In the genomic region with DNA sequence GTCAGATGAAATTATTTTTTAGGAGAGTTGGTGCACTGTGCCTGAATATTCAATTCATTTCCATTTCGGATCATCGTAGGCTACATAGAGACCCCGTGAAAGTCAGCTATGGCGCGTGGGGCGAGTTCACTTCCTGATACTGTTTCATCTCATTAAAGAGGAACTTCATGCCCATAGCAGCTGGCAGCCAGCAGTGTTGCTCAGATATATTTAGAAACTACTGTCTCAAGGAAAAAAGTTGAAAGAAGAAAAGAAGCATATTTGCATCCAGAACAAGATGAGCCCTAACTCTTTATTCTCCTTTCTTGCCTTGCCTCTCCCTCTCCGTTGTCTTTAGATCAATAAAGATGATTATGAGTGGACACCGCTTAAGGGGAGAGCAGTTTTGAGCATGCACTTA, we compare ENCODE assay signal across 24 mouse cellular contexts.
DNase-seq lines count a peak whose midpoint lies in the region; ATAC-seq and TF ChIP-seq lines count a peak whose summit lies in the region.
"Had no signal": no experiment of that assay in that cellular context is flagged by ENCODE, and none has a peak within 500 bp of the region (broad histone marks: within the 10 kb centered on the region; RNA-seq: fewer than 3 reads in every experiment).

No protein-coding gene starts in this region.

- peaks cover 3% of the 10 kb centered on the region for H3K9me3 ChIP-seq in CH12.LX (replicated peaks; ENCODE audit: low read length)
- no peaks in the 10 kb centered on the region for H3K9me3 ChIP-seq in forebrain, embryonic 14.5 days (replicated peaks; ENCODE audit: control insufficient read depth, low read length)
- H3K9me3 ChIP-seq: embryonic facial prominence, embryonic 12.5 days; liver, embryonic 13.5 days; midbrain, embryonic 12.5 days; stomach, embryonic 15.5 days had no signal

- H3K9ac ChIP-seq in CH12.LX (ENCODE audit: insufficient read depth, low read depth) = no peak overlapping the region
- no peak overlapping the region for H3K9ac ChIP-seq in forebrain, embryonic 14.5 days (ENCODE audit: low read length)
- H3K9ac ChIP-seq: embryonic facial prominence, embryonic 12.5 days; liver, embryonic 13.5 days; midbrain, embryonic 12.5 days; stomach, embryonic 15.5 days had no signal

- H3K4me1 ChIP-seq in CH12.LX (ENCODE audit: control insufficient read depth in 1 of 2, insufficient read depth in 2 of 2) = peaks cover 3 to 37% of the 10 kb centered on the region in 2 experiments
- no peaks in the 10 kb centered on the region for H3K4me1 ChIP-seq in forebrain, embryonic 14.5 days (ENCODE audit: control insufficient read depth, insufficient read depth, low read length)
- H3K4me1 ChIP-seq: embryonic facial prominence, embryonic 12.5 days; liver, embryonic 13.5 days; midbrain, embryonic 12.5 days; stomach, embryonic 15.5 days had no signal

- TF ChIP-seq RAD21 in CH12.LX (IDR thresholded peaks at IDR 0.05; ENCODE audit: low read depth, low read length) = no peak; the same call in 1 of the 2 replicates

- WGBS in forebrain, embryonic 14.5 days = 88% methylated on average over 8 of the region's 8 CpGs

- TF ChIP-seq CTCF in CH12.LX (conservative IDR thresholded peaks at IDR 0.05 in 1 of 2, IDR thresholded peaks at IDR 0.05 in 1 of 2; ENCODE audit: low read depth in 2 of 2, low read length in 2 of 2) = no peak

- dilution Hi-C loops in CH12.LX (cut with MboI; ENCODE audit: extremely low pct_ligation_motif_present, extremely low pct_unique_long_range_greater_than_20kb, low sequenced_read_pairs) = no loop called here

- in situ Hi-C loops in CH12.LX (cut with MboI; ENCODE audit: low pct_ligation_motif_present, low pct_unique_long_range_greater_than_20kb, low sequenced_read_pairs) = loop anchor here (10.0 kb wide), 1 partner anchor 92 kb away; no protein-coding TSS in a partner anchor

- H3K36me3 ChIP-seq in CH12.LX (replicated peaks in 1 of 2; ENCODE audit: control insufficient read depth in 1 of 2, insufficient read depth in 1 of 2, low read length in 1 of 2) = no peaks in the 10 kb centered on the region
- no peaks in the 10 kb centered on the region for H3K36me3 ChIP-seq in forebrain, embryonic 14.5 days (ENCODE audit: control insufficient read depth, insufficient read depth, low read length)
- H3K36me3 ChIP-seq: embryonic facial prominence, embryonic 12.5 days; liver, embryonic 13.5 days; midbrain, embryonic 12.5 days; stomach, embryonic 15.5 days had no signal

- H3K4me2 ChIP-seq in CH12.LX (ENCODE audit: insufficient read depth, low read depth, poor library complexity, severe bottlenecking) = peak overlapping the region; percentile 41
- no peak overlapping the region for H3K4me2 ChIP-seq in forebrain, embryonic 14.5 days (ENCODE audit: low read length)
- H3K4me2 ChIP-seq: embryonic facial prominence, embryonic 12.5 days; heart, embryonic 11.5 days; liver, embryonic 13.5 days; midbrain, embryonic 12.5 days; stomach, embryonic 15.5 days had no signal

- no peak overlapping the region for H3K4me3 ChIP-seq in CH12.LX (replicated peaks in 1 of 3; ENCODE audit: low read depth in 2 of 3, low read length in 2 of 3, poor library complexity in 1 of 3)
- no peak overlapping the region for H3K4me3 ChIP-seq in forebrain, embryonic 14.5 days (ENCODE audit: low read depth, low read length)
- H3K4me3 ChIP-seq: embryonic facial prominence, embryonic 12.5 days; liver, embryonic 13.5 days; midbrain, embryonic 12.5 days; myocyte; stomach, embryonic 15.5 days had no signal

- no peaks in the 10 kb centered on the region for H3K27me3 ChIP-seq in CH12.LX (replicated peaks)
- no peaks in the 10 kb centered on the region for H3K27me3 ChIP-seq in forebrain, embryonic 14.5 days (replicated peaks; ENCODE audit: control insufficient read depth, insufficient read depth, low read length)
- H3K27me3 ChIP-seq: embryonic facial prominence, embryonic 12.5 days; liver, embryonic 13.5 days; midbrain, embryonic 12.5 days; stomach, embryonic 15.5 days had no signal

- ATAC-seq in megakaryocyte, adult 5-6 weeks (ENCODE audit: poor library complexity, severe bottlenecking) = peak; percentile 85
- ATAC-seq in CD4-positive, CD25-positive, alpha-beta regulatory T cell, adult 4 months = no peak
- ATAC-seq in forebrain, embryonic 14.5 days = no peak
- ATAC-seq: forebrain, embryonic 16.5 days; hindbrain, postnatal 0 days had no signal

- peak; percentile 63 for TF ChIP-seq EP300 in CH12.LX (IDR thresholded peaks at IDR 0.05; ENCODE audit: low read length)

- no peak overlapping the region for H3K27ac ChIP-seq in CH12.LX (ENCODE audit: insufficient read depth, low read depth)
- no peak overlapping the region for H3K27ac ChIP-seq in forebrain, embryonic 14.5 days (ENCODE audit: low read depth, low read length)
- H3K27ac ChIP-seq: embryonic facial prominence, embryonic 12.5 days; hindbrain, postnatal 0 days; liver, embryonic 13.5 days; midbrain, embryonic 12.5 days; stomach, embryonic 15.5 days had no signal

- peak; percentile 16 for DNase-seq in layer of hippocampus, adult 9-10 months (ENCODE audit: low spot score)
- no peak for DNase-seq in layer of hippocampus, postnatal 36 days
- DNase-seq in A20 (ENCODE audit: low read depth, low spot score) = peak; percentile 2
- peak; percentile 79 for DNase-seq in CH12.LX (ENCODE audit: extremely low read depth)
- no peak for DNase-seq in forebrain, embryonic 14.5 days (ENCODE audit: low spot score)
- DNase-seq: adrenal gland, adult 8-10 months; cerebellum, adult 2 months; gastrocnemius, postnatal 10 days; kidney, adult 18-20 months; kidney, postnatal 36 days; left cerebral cortex, postnatal 4 days; liver, embryonic 13.5 days; lung, postnatal 14 days; retina, postnatal 1 day; thymus, adult 2 months had no signal

- H3K79me2 ChIP-seq in CH12.LX (replicated peaks; ENCODE audit: control insufficient read depth, extremely low read depth, insufficient read depth, poor library complexity, severe bottlenecking) = no peaks in the 10 kb centered on the region

- no peak for TF ChIP-seq POLR2A in CH12.LX (IDR thresholded peaks at IDR 0.05; ENCODE audit: low read depth, low read length)

TF ChIP-seq in CH12.LX, 34 proteins besides CTCF, POLR2A, EP300 and RAD21:
- TF ChIP-seq CHD1 (IDR thresholded peaks at IDR 0.05; ENCODE audit: low read depth, low read length) (no peak), MYC (IDR thresholded peaks at IDR 0.05; ENCODE audit: low read depth, low read length) (peak; percentile 52; the same call in 1 of the 2 replicates), IRF4 (IDR thresholded peaks at IDR 0.05; ENCODE audit: low read depth, low read length) (no peak), MEF2A (IDR thresholded peaks at IDR 0.05; ENCODE audit: borderline replicate concordance, low read depth, low read length) (peak; percentile 71), ELF1 (IDR thresholded peaks at IDR 0.05; ENCODE audit: low read depth, low read length) (peak; percentile 45; the same call in 1 of the 2 replicates), NRF1 (IDR thresholded peaks at IDR 0.05; ENCODE audit: low read depth, low read length) (no peak), UBTF (IDR thresholded peaks at IDR 0.05; ENCODE audit: low read depth, low read length) (no peak), KAT2A (IDR thresholded peaks at IDR 0.05; ENCODE audit: insufficient replicate concordance, low read length) (no peak), JUND (conservative IDR thresholded peaks at IDR 0.05; ENCODE audit: low read depth, low read length) (no peak), JUN (IDR thresholded peaks at IDR 0.05; ENCODE audit: insufficient read depth, low read depth, low read length) (no peak), RCOR1 (conservative IDR thresholded peaks at IDR 0.05; ENCODE audit: low read depth, low read length) (no peak), ZMIZ1 (IDR thresholded peaks at IDR 0.05; ENCODE audit: low read depth, low read length) (no peak), NELFE (IDR thresholded peaks at IDR 0.05; ENCODE audit: low read depth, low read length) (no peak), TBP (conservative IDR thresholded peaks at IDR 0.05; ENCODE audit: low read depth, low read length) (no peak), MAX (IDR thresholded peaks at IDR 0.05; ENCODE audit: low read length) (no peak), USF2 (conservative IDR thresholded peaks at IDR 0.05; ENCODE audit: low read depth, low read length) (no peak), HCFC1 (IDR thresholded peaks at IDR 0.05; ENCODE audit: low read depth, low read length) (no peak), CHD2 (IDR thresholded peaks at IDR 0.05; ENCODE audit: low read length) (no peak), MXI1 (IDR thresholded peaks at IDR 0.05; ENCODE audit: low read depth, low read length) (no peak), PAX5 (IDR thresholded peaks at IDR 0.05; ENCODE audit: low read length) (no peak), SMC3 (IDR thresholded peaks at IDR 0.05; ENCODE audit: low read depth, low read length) (no peak), ETS1 (conservative IDR thresholded peaks at IDR 0.05; ENCODE audit: low read depth, low read length) (peak; percentile 44; the same call in 1 of the 2 replicates), TCF12 (IDR thresholded peaks at IDR 0.05; ENCODE audit: low read depth, low read length) (no peak; the same call in 1 of the 2 replicates), POLR2AphosphoS2 (IDR thresholded peaks at IDR 0.05; ENCODE audit: low read depth, low read length) (no peak), SIN3A (IDR thresholded peaks at IDR 0.05; ENCODE audit: low read length) (no peak), MAZ (IDR thresholded peaks at IDR 0.05; ENCODE audit: low read depth, low read length) (no peak), MAFK (IDR thresholded peaks at IDR 0.05; ENCODE audit: insufficient replicate concordance, low read length) (no peak), ZNF384 (IDR thresholded peaks at IDR 0.05; ENCODE audit: low read depth, low read length) (peak; percentile 25; the same call in 1 of the 2 replicates), BHLHE40 (IDR thresholded peaks at IDR 0.05; ENCODE audit: low read depth, low read length) (0 out of 2 replicates have a peak, but pooled peaks have one; percentile 27), GABPA (IDR thresholded peaks at IDR 0.05; ENCODE audit: insufficient replicate concordance, low read depth, low read length) (no peak), E2F4 (IDR thresholded peaks at IDR 0.05; ENCODE audit: insufficient replicate concordance, low read depth, low read length) (no peak), ZKSCAN1 (IDR thresholded peaks at IDR 0.05; ENCODE audit: borderline replicate concordance, low read depth, low read length) (no peak), USF1 (IDR thresholded peaks at IDR 0.05; ENCODE audit: low read depth, low read length) (no peak), ZC3H11A (IDR thresholded peaks at IDR 0.05; ENCODE audit: low read depth, low read length) (no peak)

Comparison
In these comparisons a context has a peak if more than half of its experiments do, and no peak if none do; other contexts are left out.
1. DNase-seq: peak in layer of hippocampus, adult 9-10 months (single experiment), A20 (single experiment) and CH12.LX (single experiment); none in layer of hippocampus, postnatal 36 days (0 of 2) and forebrain, embryonic 14.5 days (single experiment).